Mouse (Mus musculus) liver, embryonic 14.5 days (tissue): ENCODE measurements around the gene Tdp1. TPM values are rescaled to one million over a fixed set of nuclear protein-coding genes. Genes with fewer than 3 reads are reported as not detected.

Source experiments
- ATAC-seq: fragments of 200-750 bp; cut with Nextera tagmentation; 2 replicates; pipeline ENCODE4 v1.8.0; 2017; ENCODE audit warnings: moderate number of reproducible peaks, mild to moderate bottlenecking, moderate library complexity; ENCODE audit not compliant: insufficient read depth
- DNase-seq, 3 experiments: peaks; one replicate each; pipeline ENCODE4 v3.0.0-alpha.2; 2012 to 2013; ENCODE audit warnings: low read depth in 3 of 3, low spot score in 3 of 3
- H3K27ac ChIP-seq: fragments of 300-500 bp; sonication (generic); 2 replicates; pipeline ENCODE4 v1.5.1; 2014; ENCODE audit warnings: moderate library complexity, mild to moderate bottlenecking, control low read depth, inconsistent platforms
- H3K27me3 ChIP-seq: fragments of 300-500 bp; sonication (generic); 2 replicates; pipeline ENCODE4 v1.6.1; 2014; ENCODE audit warnings: mild to moderate bottlenecking, low read length, moderate library complexity; ENCODE audit not compliant: control insufficient read depth, insufficient read depth
- H3K36me3 ChIP-seq: fragments of 300-500 bp; sonication (generic); replicated peaks from 2 replicates; pipeline ENCODE4 v1.6.1; 2014; ENCODE audit warnings: low read depth; ENCODE audit not compliant: control insufficient read depth, insufficient read depth
- H3K4me1 ChIP-seq, 2 experiments: fragments of 200-500 bp in 1 of 2; fragments of 300-500 bp in 1 of 2; sonication (generic) in 1 of 2; replicated peaks; 2 replicates each; pipeline ENCODE4 v1.6.1; 2012 to 2014; ENCODE audit warnings: antibody characterized with exemption in 1 of 2, inconsistent platforms in 1 of 2, low read length in 1 of 2; ENCODE audit not compliant: control insufficient read depth in 2 of 2, insufficient read depth in 2 of 2
- H3K4me2 ChIP-seq: fragments of 300-500 bp; sonication (generic); 2 replicates; pipeline ENCODE4 v1.6.1; 2014; ENCODE audit warnings: low read depth, mild to moderate bottlenecking, control low read depth, moderate library complexity
- H3K4me3 ChIP-seq, 2 experiments: fragments of 200-500 bp in 1 of 2; fragments of 300-500 bp in 1 of 2; sonication (generic) in 1 of 2; 2 replicates each; pipeline ENCODE4 v1.5.1; 2012 to 2014; ENCODE audit warnings: low read depth in 2 of 2, low read length in 2 of 2, mild to moderate bottlenecking in 2 of 2, control low read depth in 1 of 2, inconsistent platforms in 1 of 2, moderate library complexity in 1 of 2; ENCODE audit not compliant: insufficient read depth in 1 of 2
- H3K9ac ChIP-seq: fragments of 300-500 bp; sonication (generic); replicated peaks from 2 replicates; pipeline ENCODE4 v1.6.1; 2014; ENCODE audit warnings: mild to moderate bottlenecking, control low read depth, moderate library complexity
- H3K9me3 ChIP-seq: fragments of 300-500 bp; sonication (generic); 2 replicates; pipeline ENCODE4 v1.6.1; 2016; ENCODE audit warnings: low read length, mixed read lengths; ENCODE audit not compliant: control insufficient read depth
- CTCF ChIP-seq: IDR thresholded peaks from 2 replicates; pipeline ENCODE4 v1.5.1; 2016; ENCODE audit warnings: antibody characterized with exemption, low read depth, control low read depth
- EP300 ChIP-seq: IDR thresholded peaks from 2 replicates; pipeline ENCODE4 v1.6.1; 2016; ENCODE audit warnings: antibody characterized with exemption, low read depth
- WGBS: fragments of 180-500 bp; shearing (Covaris S2); extraction: QIAGEN DNeasy Blood & Tissue Kit; methylation state at CpG from one replicate; pipeline ENCODE4 v1.1.7; 2014; ENCODE audit not compliant: insufficient replicate concordance; 5-methylcytosine and 5-hydroxymethylcytosine counted together
- polyA plus RNA-seq, 2 experiments: library from polyadenylated mRNA; depleted of rRNA in 1 of 2; stranded (reverse) in 1 of 2; unstranded in 1 of 2; fragments of >200 nt; fragmentation: Nextera tagmentation in 1 of 2; extraction: Ambion mirVana in 1 of 2; gene quantifications; 2 replicates each; pipeline versions ENCODE4 v1.2.1 to v1.2.3; 2012 to 2014

Gene Tdp1
- polyA plus RNA-seq, 2 experiments = 16.8 to 23.3 TPM

- Histone ChIP-seq H3K4me2 (no peak overlapping the region), H3K36me3 (no peaks in the 10 kb centered on the region; the same call in none of the 2 replicates), H3K9ac (no peak overlapping the region), H3K27ac (no peak overlapping the region), H3K4me3 (no peak overlapping the region), H3K9me3 (no peaks in the 10 kb centered on the region), H3K27me3 (no peaks in the 10 kb centered on the region), H3K4me1 (no peaks in the 10 kb centered on the region)
- TF ChIP-seq EP300 (no peak), CTCF (no peak)
- ATAC-seq = no peak
- DNase-seq = no peak
- 71% methylated on average over 4 of the region's 4 CpGs for WGBS
These were observed 13.5 kb downstream of the Tdp1 start for GRCm38 (mm10) chr12:99897846-99898245.

- Histone ChIP-seq H3K4me1 (no peaks in the 10 kb centered on the region), H3K4me2 (no peak overlapping the region), H3K4me3 (no peak overlapping the region), H3K9ac (no peak overlapping the region), H3K27ac (no peak overlapping the region), H3K27me3 (no peaks in the 10 kb centered on the region), H3K9me3 (no peaks in the 10 kb centered on the region), H3K36me3 (no peaks in the 10 kb centered on the region; the same call in none of the 2 replicates)
- WGBS = 60% methylated on average over 16 of the region's 16 CpGs
- TF ChIP-seq EP300 = no peak
- DNase-seq = no peak
- no peak for ATAC-seq
These were observed 14.0 kb downstream of the Tdp1 start for GRCm38 (mm10) chr12:99898248-99898870.

GRCm38 (mm10) chr12:99899991-99900390 is 15.7 kb downstream of the Tdp1 start:
- whole genome bisulfite sequencing = 27% methylated on average over 2 of the region's 3 CpGs
- no peaks in the 10 kb centered on the region for H3K9me3 ChIP-seq
- no peak overlapping the region for H3K4me2 ChIP-seq
- no peak overlapping the region for H3K27ac ChIP-seq
- no peak for ATAC-seq
- TF ChIP-seq EP300 = no peak
- TF ChIP-seq CTCF = no peak; the same call in 1 of the 2 replicates
- no peaks in the 10 kb centered on the region for H3K4me1 ChIP-seq
- no peaks in the 10 kb centered on the region; the same call in none of the 2 replicates for H3K36me3 ChIP-seq
- DNase-seq = no peak
- no peaks in the 10 kb centered on the region for H3K27me3 ChIP-seq
- H3K4me3 ChIP-seq = no peak overlapping the region
- no peak overlapping the region for H3K9ac ChIP-seq

GRCm38 (mm10) chr12:99901973-99902866 is 17.9 kb downstream of the Tdp1 start:
- no peaks in the 10 kb centered on the region; the same call in none of the 2 replicates for H3K36me3 ChIP-seq
- no peak for ATAC-seq
- no peak for DNase-seq
- no peak for TF ChIP-seq EP300
- no peak for TF ChIP-seq CTCF
- no peaks in the 10 kb centered on the region for H3K27me3 ChIP-seq
- no peaks in the 10 kb centered on the region for H3K4me1 ChIP-seq
- H3K4me3 ChIP-seq = no peak overlapping the region
- no peaks in the 10 kb centered on the region for H3K9me3 ChIP-seq
- no peak overlapping the region for H3K4me2 ChIP-seq
- no peak overlapping the region for H3K9ac ChIP-seq
- whole genome bisulfite sequencing = 61% methylated on average over 8 of the region's 8 CpGs
- H3K27ac ChIP-seq = no peak overlapping the region

DNA sequence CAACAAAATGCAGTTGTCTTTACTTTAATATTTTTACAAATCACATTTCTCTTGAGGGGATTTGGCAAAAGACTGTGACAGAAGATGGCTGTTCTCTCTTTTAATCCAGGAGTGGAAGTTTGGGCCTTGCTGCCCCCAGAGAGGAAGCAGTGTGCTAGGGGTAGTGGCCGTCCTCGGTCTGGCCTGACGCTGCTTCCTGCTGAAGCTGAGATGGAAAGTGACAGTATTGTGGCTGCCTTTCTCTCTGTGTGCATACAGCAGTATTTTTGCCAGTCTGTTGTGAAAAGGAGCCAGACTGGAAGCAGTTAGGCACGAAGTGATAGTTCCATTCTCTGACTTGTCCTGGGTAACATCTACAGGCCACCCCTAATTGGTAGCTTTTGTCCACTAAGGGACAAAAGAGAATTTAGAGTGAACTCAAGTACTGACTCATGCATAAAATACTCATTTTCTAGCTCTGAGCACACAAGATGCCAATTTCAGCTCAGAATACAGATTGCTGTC is 18.6 kb downstream of the Tdp1 start:
- 61% methylated on average over 4 of the region's 4 CpGs for WGBS
- Histone ChIP-seq H3K4me2 (no peak overlapping the region), H3K9ac (no peak overlapping the region), H3K4me1 (no peaks in the 10 kb centered on the region), H3K36me3 (no peaks in the 10 kb centered on the region; the same call in none of the 2 replicates), H3K4me3 (no peak overlapping the region), H3K27me3 (no peaks in the 10 kb centered on the region), H3K9me3 (no peaks in the 10 kb centered on the region), H3K27ac (no peak overlapping the region)
- no peak for ATAC-seq
- TF ChIP-seq CTCF = no peak
- no peak for TF ChIP-seq EP300
- DNase-seq = no peak
